Mouse (Mus musculus) liver, embryonic 13.5 days (tissue): ENCODE measurements around the gene Cpne2. TPM values are rescaled to one million over a fixed set of nuclear protein-coding genes. Genes with fewer than 3 reads are reported as not detected.
A peak's percentile ranks its signal among the peaks of the same experiment; 100 is the strongest.

Experiments used
- ATAC-seq: fragments of 200-750 bp; cut with Nextera tagmentation; 2 replicates; pipeline ENCODE4 v1.8.0; 2017; ENCODE audit warnings: low read depth, mild to moderate bottlenecking, moderate number of reproducible peaks, moderate library complexity
- DNase-seq: peaks from one replicate; pipeline ENCODE4 v3.0.0; 2022
- H3K27ac ChIP-seq: fragments of 300-500 bp; sonication (generic); 2 replicates; pipeline ENCODE4 v1.5.1; 2015; ENCODE audit warnings: moderate library complexity, mild to moderate bottlenecking, inconsistent platforms
- H3K27me3 ChIP-seq: fragments of 300-500 bp; sonication (generic); 2 replicates; pipeline ENCODE4 v1.6.1; 2015; ENCODE audit warnings: mild to moderate bottlenecking, inconsistent platforms
- H3K36me3 ChIP-seq: fragments of 300-500 bp; sonication (generic); 2 replicates; pipeline ENCODE4 v1.6.1; 2015; ENCODE audit warnings: mild to moderate bottlenecking, inconsistent platforms
- H3K4me1 ChIP-seq: fragments of 300-500 bp; sonication (generic); replicated peaks from 2 replicates; pipeline ENCODE4 v1.6.1; 2015; ENCODE audit warnings: inconsistent platforms
- H3K4me2 ChIP-seq: fragments of 300-500 bp; sonication (generic); 2 replicates; pipeline ENCODE4 v1.6.1; 2015; ENCODE audit warnings: inconsistent platforms, mild to moderate bottlenecking, moderate library complexity
- H3K4me3 ChIP-seq: fragments of 300-500 bp; sonication (generic); replicated peaks from 2 replicates; pipeline ENCODE4 v1.5.1; 2015; ENCODE audit warnings: mild to moderate bottlenecking, inconsistent platforms
- H3K9ac ChIP-seq: fragments of 300-500 bp; sonication (generic); 2 replicates; pipeline ENCODE4 v1.6.1; 2015; ENCODE audit warnings: mild to moderate bottlenecking, inconsistent platforms
- H3K9me3 ChIP-seq: fragments of 300-500 bp; sonication (generic); replicated peaks from 2 replicates; pipeline ENCODE4 v1.6.1; 2016; ENCODE audit warnings: inconsistent platforms
- WGBS: fragments of 180-500 bp; shearing (Covaris S2); methylation state at CpG from one replicate; pipeline ENCODE4 v1.1.7; 2015; ENCODE audit not compliant: insufficient replicate concordance; 5-methylcytosine and 5-hydroxymethylcytosine counted together
- polyA plus RNA-seq: library from polyadenylated mRNA; unstranded; fragments of >200 nt; fragmentation: Nextera tagmentation; extraction: Ambion mirVana; gene quantifications from 2 replicates; pipeline ENCODE4 v1.2.1, GENCODE M21; 2015

Cpne2 gene
- polyA plus RNA-seq, 1 experiment from 2014 or later, result 2.1 TPM

GRCm38 (mm10) chr8:94584238-94584817, 51.5 kb downstream of the Cpne2 start:
- Histone ChIP-seq H3K27ac (no peak overlapping the region), H3K27me3 (no peaks in the 10 kb centered on the region), H3K4me1 (no peaks in the 10 kb centered on the region), H3K36me3 (peaks cover 84% of the 10 kb centered on the region), H3K9ac (no peak overlapping the region), H3K9me3 (no peaks in the 10 kb centered on the region), H3K4me3 (no peak overlapping the region), H3K4me2 (no peak overlapping the region)
- no peak for DNase-seq
- 65% methylated on average over 4 of the region's 4 CpGs for WGBS
- ATAC-seq, result no peak

- H3K4me3 ChIP-seq, result no peak overlapping the region
- no peak overlapping the region for H3K27ac ChIP-seq
- no peak overlapping the region for H3K9ac ChIP-seq
- H3K4me1 ChIP-seq, result 0 out of 2 replicates have a peak, but pooled peaks cover 3% of the 10 kb centered on the region
- H3K4me2 ChIP-seq, result no peak overlapping the region
- DNase-seq (no peak), ATAC-seq (no peak)
- peaks cover 41% of the 10 kb centered on the region for H3K36me3 ChIP-seq
- no peaks in the 10 kb centered on the region for H3K9me3 ChIP-seq
- H3K27me3 ChIP-seq, result no peaks in the 10 kb centered on the region
- WGBS, result 73% methylated on average over 4 of the region's 4 CpGs
Observed at GRCm38 (mm10) chr8:94591691-94592090, 58.9 kb downstream of the Cpne2 start.

- 66% methylated on average over 1 of the region's 1 CpGs for WGBS
- no peak overlapping the region for H3K4me3 ChIP-seq
- H3K4me2 ChIP-seq, result no peak overlapping the region
- H3K4me1 ChIP-seq, result peaks cover 7% of the 10 kb centered on the region
- no peak for ATAC-seq
- H3K27ac ChIP-seq, result no peak overlapping the region
- no peaks in the 10 kb centered on the region for H3K9me3 ChIP-seq
- no peak overlapping the region for H3K9ac ChIP-seq
- peaks cover 17% of the 10 kb centered on the region for H3K36me3 ChIP-seq
- no peak for DNase-seq
- no peaks in the 10 kb centered on the region for H3K27me3 ChIP-seq
Observed at GRCm38 (mm10) chr8:94594211-94594610, 61.4 kb downstream of the Cpne2 start.

GRCm38 (mm10) chr8:94600478-94600877, 67.7 kb downstream of the Cpne2 start:
- Histone ChIP-seq H3K36me3 (peaks cover 7% of the 10 kb centered on the region; the same call in 1 of the 2 replicates), H3K4me3 (peak overlapping the region; percentile 87), H3K27me3 (no peaks in the 10 kb centered on the region), H3K4me2 (peak overlapping the region; percentile 87), H3K27ac (peak overlapping the region; percentile 70), H3K9me3 (no peaks in the 10 kb centered on the region), H3K4me1 (peaks cover 41% of the 10 kb centered on the region), H3K9ac (peak overlapping the region; percentile 92)
- ATAC-seq (no peak), DNase-seq (no peak)
- 21% methylated on average over 5 of the region's 5 CpGs for WGBS

DNA sequence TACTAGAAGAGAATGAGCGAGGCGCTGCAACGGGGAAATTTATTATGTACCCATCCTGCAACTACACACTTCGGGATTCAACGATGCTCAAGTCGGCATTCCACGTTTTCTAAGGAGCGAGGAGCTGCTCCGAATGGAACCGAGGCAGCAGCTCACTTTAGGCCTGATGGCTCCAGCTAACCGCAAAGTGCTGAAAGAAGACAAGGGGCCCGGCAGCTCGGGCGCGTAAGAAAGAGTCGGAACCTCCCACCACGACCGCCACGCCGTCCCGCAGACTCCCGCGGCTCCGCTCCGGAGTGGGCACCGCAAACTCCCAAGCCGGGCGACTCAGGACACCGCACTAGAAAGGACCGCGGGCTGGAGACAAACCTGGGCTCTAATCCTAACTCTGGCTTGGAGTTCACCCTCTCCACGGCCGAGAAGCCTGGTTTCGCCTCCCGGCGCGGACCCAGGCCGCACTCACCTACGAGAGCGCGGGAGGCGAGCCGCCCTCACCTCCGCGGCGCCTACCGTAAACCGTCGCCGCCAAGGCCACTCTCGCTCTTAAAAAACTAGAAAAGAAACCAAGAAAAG, 68.3 kb downstream of the Cpne2 start:
- H3K36me3 ChIP-seq, result peaks cover 1% of the 10 kb centered on the region; the same call in 1 of the 2 replicates
- H3K4me2 ChIP-seq, result peak overlapping the region; percentile 87
- peak overlapping the region; percentile 70 for H3K27ac ChIP-seq
- no peaks in the 10 kb centered on the region for H3K27me3 ChIP-seq
- DNase-seq, result peak; percentile 21
- ATAC-seq, result peak; percentile 13
- H3K4me1 ChIP-seq, result peaks cover 41% of the 10 kb centered on the region
- H3K9me3 ChIP-seq, result no peaks in the 10 kb centered on the region
- peak overlapping the region; percentile 87 for H3K4me3 ChIP-seq
- H3K9ac ChIP-seq, result peak overlapping the region; percentile 92
- WGBS, result under 1% methylated on average over 51 of the region's 51 CpGs

DNA sequence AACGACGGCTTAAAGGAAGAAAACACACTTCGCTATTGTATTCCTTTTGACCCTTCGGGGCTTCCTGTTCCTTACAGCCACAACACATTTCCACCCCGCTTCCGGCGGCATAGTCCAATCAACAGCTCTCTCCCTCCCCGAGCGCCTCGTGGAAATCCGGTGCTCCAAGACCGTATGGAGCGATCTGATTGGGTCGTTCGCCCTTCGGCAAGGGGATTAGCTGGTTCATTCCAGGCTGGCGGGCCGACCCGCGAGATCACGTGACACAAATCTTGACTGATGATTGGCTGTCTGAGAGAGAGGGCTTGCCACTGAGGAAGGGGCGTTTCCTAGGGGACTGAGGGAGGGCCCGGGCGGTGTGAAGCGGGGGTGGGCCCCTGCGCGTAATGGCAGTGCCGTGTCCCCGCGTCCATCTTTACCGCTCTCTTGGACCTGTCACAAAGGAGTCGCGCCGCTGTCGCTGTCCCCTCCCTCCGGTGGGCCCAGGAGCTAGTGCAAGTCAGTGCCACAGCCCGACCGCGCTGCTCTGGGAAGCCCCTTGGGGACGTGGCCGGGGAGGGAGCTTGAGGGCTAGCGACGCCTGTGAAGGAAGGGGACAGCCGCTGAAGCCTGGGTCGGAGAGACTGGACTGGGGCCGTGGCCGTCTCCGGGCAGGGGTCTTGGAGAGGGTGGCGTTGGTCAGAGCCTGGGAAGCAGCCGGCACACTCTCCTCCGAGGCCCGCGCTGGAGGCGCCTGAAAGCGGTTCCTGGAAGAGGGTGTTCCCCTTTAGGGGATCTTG, 69.0 kb downstream of the Cpne2 start, which contains the start of the genes Rspry1 and Fam192a:
Gene Rspry1 (plus strand): TSS at position 331 of the 779 bp plus-strand sequence.
Gene Fam192a (minus strand): TSS at position 391 of the 779 bp plus-strand sequence.
- Histone ChIP-seq H3K4me2 (peak within 1 kb of the TSS; percentile 91), H3K27me3 (no peaks in the 10 kb centered on the region), H3K4me3 (peak within 1 kb of the TSS; percentile 87), H3K27ac (peak within 1 kb of the TSS; percentile 81), H3K9me3 (no peaks in the 10 kb centered on the region), H3K4me1 (peaks cover 41% of the 10 kb centered on the region), H3K9ac (peak within 1 kb of the TSS; percentile 95), H3K36me3 (no peaks in the 10 kb centered on the region)
- ATAC-seq, result peak; percentile 98
- peak; percentile 100 for DNase-seq
- under 1% methylated on average over 55 of the region's 55 CpGs for WGBS

GRCm38 (mm10) chr8:94602471-94603131, 69.8 kb downstream of the Cpne2 start:
- Histone ChIP-seq H3K4me3 (peak overlapping the region; percentile 87), H3K4me2 (peak overlapping the region; percentile 91), H3K9ac (peak overlapping the region; percentile 95), H3K4me1 (peaks cover 41% of the 10 kb centered on the region), H3K9me3 (no peaks in the 10 kb centered on the region), H3K27me3 (no peaks in the 10 kb centered on the region), H3K27ac (peak overlapping the region; percentile 81), H3K36me3 (peaks cover 5% of the 10 kb centered on the region; the same call in 1 of the 2 replicates)
- ATAC-seq, result no peak
- under 1% methylated on average over 31 of the region's 31 CpGs for WGBS
- peak; percentile 15 for DNase-seq

- Histone ChIP-seq H3K4me2 (no peak overlapping the region; the same call in 1 of the 2 replicates), H3K27me3 (no peaks in the 10 kb centered on the region), H3K9ac (no peak overlapping the region; the same call in 1 of the 2 replicates), H3K9me3 (no peaks in the 10 kb centered on the region), H3K4me3 (no peak overlapping the region), H3K36me3 (peaks cover 5% of the 10 kb centered on the region; the same call in 1 of the 2 replicates), H3K4me1 (peaks cover 37% of the 10 kb centered on the region), H3K27ac (no peak overlapping the region)
- DNase-seq (no peak), ATAC-seq (no peak)
- 76% methylated on average over 2 of the region's 2 CpGs for WGBS
Observed at GRCm38 (mm10) chr8:94604030-94604429, 71.2 kb downstream of the Cpne2 start.

DNA sequence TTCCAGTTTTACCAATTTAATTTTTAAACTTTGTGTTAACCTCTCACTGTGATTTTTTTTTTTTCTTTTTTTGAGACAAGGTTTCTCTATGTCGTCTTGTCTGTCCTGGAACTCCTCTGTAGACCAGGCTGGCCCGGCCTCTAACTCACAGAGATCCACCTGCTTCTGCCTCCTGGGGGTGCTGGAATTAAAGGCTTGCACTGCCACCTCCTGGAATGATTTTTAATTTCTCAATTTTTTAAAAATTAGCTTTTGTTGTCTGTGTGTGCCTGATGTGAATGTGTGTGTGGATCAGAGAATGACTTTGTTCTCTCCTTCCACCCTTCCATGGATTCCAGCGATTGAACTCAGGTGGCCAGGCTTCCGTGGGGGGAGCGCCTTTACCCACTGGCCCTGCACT, 74.3 kb downstream of the Cpne2 start:
- Histone ChIP-seq H3K27me3 (no peaks in the 10 kb centered on the region), H3K36me3 (peaks cover 5% of the 10 kb centered on the region; the same call in 1 of the 2 replicates), H3K4me3 (no peak overlapping the region), H3K9me3 (no peaks in the 10 kb centered on the region), H3K27ac (no peak overlapping the region), H3K4me1 (peaks cover 22% of the 10 kb centered on the region), H3K4me2 (no peak overlapping the region), H3K9ac (no peak overlapping the region)
- 85% methylated on average over 5 of the region's 5 CpGs for WGBS
- ATAC-seq, result no peak
- DNase-seq, result no peak
